Mouse (Mus musculus): ENCODE data around the gene Klf3. TPM values are rescaled to one million over a fixed set of nuclear protein-coding genes. Genes with fewer than 3 reads are reported as not detected.

Klf3 gene
- polyA plus RNA-seq, 1 experiment from 2014 or later = 78.4 TPM

- ATAC-seq (ENCODE audit: low FRiP score, low TSS enrichment) = no peak
- Histone ChIP-seq H3K36me3 (ENCODE audit: control insufficient read depth, insufficient read depth, low read length) (peaks cover 84% of the 10 kb centered on the region), H3K4me3 (ENCODE audit: low read length) (no peak overlapping the region), H3K27me3 (ENCODE audit: control insufficient read depth, insufficient read depth, low read length) (no peaks in the 10 kb centered on the region), H3K4me2 (replicated peaks; ENCODE audit: low read depth, low read length) (no peak overlapping the region), H3K9me3 (ENCODE audit: control insufficient read depth, low read length) (no peaks in the 10 kb centered on the region), H3K27ac (ENCODE audit: low read depth, low read length) (no peak overlapping the region), H3K9ac (ENCODE audit: low read depth, low read length) (no peak overlapping the region), H3K4me1 (ENCODE audit: control insufficient read depth, insufficient read depth, low read length) (0 out of 2 replicates have a peak, but pooled peaks cover 3% of the 10 kb centered on the region)
- 95% methylated on average over 24 of the region's 24 CpGs for WGBS
These were observed 18.8 kb downstream of the Klf3 start for GRCm38 (mm10) chr5:64821964-64822363.

- Histone ChIP-seq H3K27me3 (ENCODE audit: control insufficient read depth, insufficient read depth, low read length) (no peaks in the 10 kb centered on the region), H3K9ac (ENCODE audit: low read depth, low read length) (no peak overlapping the region), H3K4me3 (ENCODE audit: low read length) (no peak overlapping the region), H3K27ac (ENCODE audit: low read depth, low read length) (no peak overlapping the region), H3K4me1 (ENCODE audit: control insufficient read depth, insufficient read depth, low read length) (no peaks in the 10 kb centered on the region), H3K9me3 (ENCODE audit: control insufficient read depth, low read length) (no peaks in the 10 kb centered on the region), H3K36me3 (ENCODE audit: control insufficient read depth, insufficient read depth, low read length) (peaks cover 90% of the 10 kb centered on the region), H3K4me2 (replicated peaks; ENCODE audit: low read depth, low read length) (no peak overlapping the region)
- ATAC-seq (ENCODE audit: low FRiP score, low TSS enrichment) = no peak
- 97% methylated on average over 11 of the region's 11 CpGs for WGBS
These were observed 20.2 kb downstream of the Klf3 start for GRCm38 (mm10) chr5:64823431-64823830.

GRCm38 (mm10) chr5:64824765-64825164 lies 21.6 kb downstream of the Klf3 start:
- no peaks in the 10 kb centered on the region for H3K9me3 ChIP-seq (ENCODE audit: control insufficient read depth, low read length)
- no peak overlapping the region for H3K4me3 ChIP-seq (ENCODE audit: low read length)
- H3K9ac ChIP-seq (ENCODE audit: low read depth, low read length) = no peak overlapping the region
- no peaks in the 10 kb centered on the region for H3K4me1 ChIP-seq (ENCODE audit: control insufficient read depth, insufficient read depth, low read length)
- H3K27me3 ChIP-seq (ENCODE audit: control insufficient read depth, insufficient read depth, low read length) = no peaks in the 10 kb centered on the region
- no peak overlapping the region for H3K4me2 ChIP-seq (replicated peaks; ENCODE audit: low read depth, low read length)
- ATAC-seq (ENCODE audit: low FRiP score, low TSS enrichment) = no peak
- H3K27ac ChIP-seq (ENCODE audit: low read depth, low read length) = no peak overlapping the region
- WGBS = 95% methylated on average over 3 of the region's 3 CpGs
- H3K36me3 ChIP-seq (ENCODE audit: control insufficient read depth, insufficient read depth, low read length) = peaks cover 94% of the 10 kb centered on the region

DNA sequence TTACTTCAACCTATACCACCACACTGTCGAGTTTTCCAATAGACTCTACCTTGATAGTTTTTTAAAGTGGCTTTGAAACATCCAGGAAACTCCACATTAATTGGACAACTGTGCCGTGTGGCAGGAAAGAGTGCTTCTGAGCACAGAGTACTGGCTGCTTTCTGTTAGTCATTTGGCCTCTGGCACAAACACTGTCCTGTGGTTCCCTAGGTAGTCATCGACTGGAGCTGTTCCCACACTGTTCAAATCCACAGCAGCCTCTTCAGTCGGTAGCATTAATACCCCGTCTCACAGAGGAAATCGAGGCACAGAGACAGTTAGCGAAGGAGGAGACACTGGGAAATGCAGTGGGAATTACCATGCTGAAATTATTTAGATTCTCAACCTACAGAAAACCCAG lies 22.3 kb downstream of the Klf3 start:
- H3K36me3 ChIP-seq (ENCODE audit: control insufficient read depth, insufficient read depth, low read length) = peaks cover 95% of the 10 kb centered on the region

DNA sequence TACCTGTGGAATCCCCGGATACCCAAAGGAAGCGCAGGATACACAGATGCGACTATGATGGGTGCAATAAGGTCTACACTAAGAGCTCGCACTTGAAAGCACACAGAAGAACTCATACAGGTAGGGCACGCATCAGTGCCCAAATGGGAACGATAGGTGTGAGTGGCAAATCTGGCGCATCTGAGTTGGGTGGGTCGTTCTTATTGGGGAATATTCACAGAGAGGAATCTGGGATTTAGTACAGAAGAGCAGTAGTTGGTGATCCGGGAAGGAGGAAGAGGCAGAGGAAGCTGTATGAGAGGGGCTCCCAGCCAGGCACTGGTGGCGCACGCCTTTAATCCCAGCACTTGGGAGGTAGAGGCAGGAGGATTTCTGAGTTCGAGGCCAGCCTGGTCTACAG lies 24.0 kb downstream of the Klf3 start:
- Histone ChIP-seq H3K4me3 (ENCODE audit: low read length) (no peak overlapping the region), H3K4me2 (replicated peaks; ENCODE audit: low read depth, low read length) (no peak overlapping the region), H3K27ac (ENCODE audit: low read depth, low read length) (no peak overlapping the region), H3K9me3 (ENCODE audit: control insufficient read depth, low read length) (no peaks in the 10 kb centered on the region), H3K36me3 (ENCODE audit: control insufficient read depth, insufficient read depth, low read length) (peaks cover 84% of the 10 kb centered on the region), H3K4me1 (ENCODE audit: control insufficient read depth, insufficient read depth, low read length) (no peaks in the 10 kb centered on the region), H3K9ac (ENCODE audit: low read depth, low read length) (no peak overlapping the region), H3K27me3 (ENCODE audit: control insufficient read depth, insufficient read depth, low read length) (no peaks in the 10 kb centered on the region)
- ATAC-seq (ENCODE audit: low FRiP score, low TSS enrichment) = no peak
- WGBS = 94% methylated on average over 12 of the region's 12 CpGs

More for the DNA sequence above, 22.3 kb downstream of the Klf3 start:
- H3K9me3 ChIP-seq (ENCODE audit: control insufficient read depth, low read length) = no peaks in the 10 kb centered on the region
- no peak overlapping the region for H3K27ac ChIP-seq (ENCODE audit: low read depth, low read length)
- H3K9ac ChIP-seq (ENCODE audit: low read depth, low read length) = no peak overlapping the region
- no peaks in the 10 kb centered on the region for H3K4me1 ChIP-seq (ENCODE audit: control insufficient read depth, insufficient read depth, low read length)
- H3K27me3 ChIP-seq (ENCODE audit: control insufficient read depth, insufficient read depth, low read length) = no peaks in the 10 kb centered on the region
- no peak overlapping the region for H3K4me3 ChIP-seq (ENCODE audit: low read length)
- H3K4me2 ChIP-seq (replicated peaks; ENCODE audit: low read depth, low read length) = no peak overlapping the region
- WGBS = 93% methylated on average over 7 of the region's 7 CpGs
- ATAC-seq (ENCODE audit: low FRiP score, low TSS enrichment) = no peak

DNA sequence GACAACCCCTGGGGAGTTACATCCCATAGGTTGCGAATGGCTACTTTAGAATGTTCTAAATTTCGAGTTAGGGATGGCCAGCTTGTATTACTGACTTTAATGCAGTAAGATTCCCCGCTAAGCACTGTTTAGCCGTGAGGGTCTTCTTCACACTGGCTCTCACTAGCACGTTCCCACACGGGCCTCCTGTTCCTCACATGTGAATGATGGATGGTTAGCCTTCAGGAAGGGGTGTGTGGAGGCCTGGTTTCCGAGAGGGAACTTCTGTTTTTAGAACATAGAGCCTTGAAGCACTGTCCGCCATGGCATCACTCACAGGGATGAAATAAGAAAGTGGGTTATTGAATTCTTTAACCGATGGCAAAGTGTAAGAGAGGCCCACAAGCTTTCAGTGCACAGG lies 25.1 kb downstream of the Klf3 start:
- no peak overlapping the region for H3K9ac ChIP-seq (ENCODE audit: low read depth, low read length)
- no peak overlapping the region for H3K27ac ChIP-seq (ENCODE audit: low read depth, low read length)
- peaks cover 1% of the 10 kb centered on the region; the same call in 1 of the 2 replicates for H3K9me3 ChIP-seq (ENCODE audit: control insufficient read depth, low read length)
- H3K27me3 ChIP-seq (ENCODE audit: control insufficient read depth, insufficient read depth, low read length) = no peaks in the 10 kb centered on the region
- peaks cover 72% of the 10 kb centered on the region for H3K36me3 ChIP-seq (ENCODE audit: control insufficient read depth, insufficient read depth, low read length)
- H3K4me1 ChIP-seq (ENCODE audit: control insufficient read depth, insufficient read depth, low read length) = no peaks in the 10 kb centered on the region
- ATAC-seq (ENCODE audit: low FRiP score, low TSS enrichment) = no peak
- 86% methylated on average over 9 of the region's 9 CpGs for WGBS
- H3K4me2 ChIP-seq (replicated peaks; ENCODE audit: low read depth, low read length) = no peak overlapping the region
- no peak overlapping the region for H3K4me3 ChIP-seq (ENCODE audit: low read length)

- Histone ChIP-seq H3K9ac (ENCODE audit: low read depth, low read length) (no peak overlapping the region), H3K4me2 (replicated peaks; ENCODE audit: low read depth, low read length) (no peak overlapping the region), H3K4me3 (ENCODE audit: low read length) (no peak overlapping the region), H3K4me1 (ENCODE audit: control insufficient read depth, insufficient read depth, low read length) (no peaks in the 10 kb centered on the region), H3K9me3 (ENCODE audit: control insufficient read depth, low read length) (peaks cover 3% of the 10 kb centered on the region), H3K36me3 (ENCODE audit: control insufficient read depth, insufficient read depth, low read length) (peaks cover 60% of the 10 kb centered on the region), H3K27ac (ENCODE audit: low read depth, low read length) (no peak overlapping the region), H3K27me3 (ENCODE audit: control insufficient read depth, insufficient read depth, low read length) (no peaks in the 10 kb centered on the region)
- 96% methylated on average over 10 of the region's 10 CpGs for WGBS
- no peak for ATAC-seq (ENCODE audit: low FRiP score, low TSS enrichment)
These were observed 26.4 kb downstream of the Klf3 start for GRCm38 (mm10) chr5:64829606-64830005.

- ATAC-seq (ENCODE audit: low FRiP score, low TSS enrichment) = no peak
- H3K9me3 ChIP-seq (ENCODE audit: control insufficient read depth, low read length) = peaks cover 3% of the 10 kb centered on the region
- peaks cover 48% of the 10 kb centered on the region for H3K36me3 ChIP-seq (ENCODE audit: control insufficient read depth, insufficient read depth, low read length)
- 80% methylated on average over 3 of the region's 3 CpGs for WGBS
- H3K4me1 ChIP-seq (ENCODE audit: control insufficient read depth, insufficient read depth, low read length) = no peaks in the 10 kb centered on the region
- H3K27me3 ChIP-seq (ENCODE audit: control insufficient read depth, insufficient read depth, low read length) = no peaks in the 10 kb centered on the region
- no peak overlapping the region for H3K4me3 ChIP-seq (ENCODE audit: low read length)
- H3K27ac ChIP-seq (ENCODE audit: low read depth, low read length) = no peak overlapping the region
- no peak overlapping the region for H3K9ac ChIP-seq (ENCODE audit: low read depth, low read length)
- H3K4me2 ChIP-seq (replicated peaks; ENCODE audit: low read depth, low read length) = no peak overlapping the region
These were observed 27.6 kb downstream of the Klf3 start for GRCm38 (mm10) chr5:64830773-64831172.

GRCm38 (mm10) chr5:64833410-64833809 lies 30.2 kb downstream of the Klf3 start:
- peaks cover 6% of the 10 kb centered on the region for H3K9me3 ChIP-seq (ENCODE audit: control insufficient read depth, low read length)
- H3K4me3 ChIP-seq (ENCODE audit: low read length) = no peak overlapping the region
- H3K4me1 ChIP-seq (ENCODE audit: control insufficient read depth, insufficient read depth, low read length) = no peaks in the 10 kb centered on the region
- no peak overlapping the region for H3K9ac ChIP-seq (ENCODE audit: low read depth, low read length)
- H3K36me3 ChIP-seq (ENCODE audit: control insufficient read depth, insufficient read depth, low read length) = peaks cover 23% of the 10 kb centered on the region
- H3K27ac ChIP-seq (ENCODE audit: low read depth, low read length) = no peak overlapping the region
- ATAC-seq (ENCODE audit: low FRiP score, low TSS enrichment) = no peak
- H3K4me2 ChIP-seq (replicated peaks; ENCODE audit: low read depth, low read length) = no peak overlapping the region
- H3K27me3 ChIP-seq (ENCODE audit: control insufficient read depth, insufficient read depth, low read length) = no peaks in the 10 kb centered on the region
